Mouse (Mus musculus) neural tube, embryonic 11.5 days (tissue): ENCODE data around the gene Reln. TPM values are rescaled to one million over a fixed set of nuclear protein-coding genes. Genes with fewer than 3 reads are reported as not detected.

Source experiments
- ATAC-seq: fragments of 200-750 bp; cut with Nextera tagmentation; 2 replicates; pipeline ENCODE4 v1.8.0; 2017; ENCODE audit warnings: moderate number of reproducible peaks, mild to moderate bottlenecking, moderate TSS enrichment, moderate library complexity; ENCODE audit not compliant: insufficient read depth, low FRiP score, low TSS enrichment
- DNase-seq: peaks from one replicate; pipeline ENCODE4 v3.0.0-alpha.2; 2015; ENCODE audit warnings: low spot score
- H3K27ac ChIP-seq: fragments of 300-500 bp; sonication (generic); 2 replicates; pipeline ENCODE4 v1.5.1; 2014; ENCODE audit warnings: low read depth, mild to moderate bottlenecking, low read length
- H3K27me3 ChIP-seq: fragments of 300-500 bp; sonication (generic); 2 replicates; pipeline ENCODE4 v1.6.1; 2014; ENCODE audit warnings: mild to moderate bottlenecking, low read length, mixed read lengths; ENCODE audit not compliant: control insufficient read depth, insufficient read depth
- H3K36me3 ChIP-seq: fragments of 300-500 bp; sonication (generic); 2 replicates; pipeline ENCODE4 v1.6.1; 2014; ENCODE audit warnings: mild to moderate bottlenecking, low read length, moderate library complexity, mixed read lengths; ENCODE audit not compliant: control insufficient read depth, insufficient read depth
- H3K4me1 ChIP-seq: fragments of 300-500 bp; sonication (generic); 2 replicates; pipeline ENCODE4 v1.6.1; 2014; ENCODE audit warnings: low read length, mixed read lengths; ENCODE audit not compliant: control insufficient read depth, insufficient read depth
- H3K4me2 ChIP-seq: fragments of 300-500 bp; sonication (generic); 2 replicates; pipeline ENCODE4 v1.6.1; 2014; ENCODE audit warnings: low read depth, mild to moderate bottlenecking, moderate library complexity
- H3K4me3 ChIP-seq: fragments of 300-500 bp; sonication (generic); 2 replicates; pipeline ENCODE4 v1.5.1; 2014; ENCODE audit warnings: low read depth, low read length
- H3K9ac ChIP-seq: fragments of 300-500 bp; sonication (generic); 2 replicates; pipeline ENCODE4 v1.6.1; 2014; ENCODE audit warnings: mild to moderate bottlenecking, low read length
- H3K9me3 ChIP-seq: fragments of 300-500 bp; sonication (generic); 2 replicates; pipeline ENCODE4 v1.6.1; 2016; ENCODE audit warnings: low read length; ENCODE audit not compliant: control insufficient read depth
- WGBS: fragments of 180-500 bp; shearing (Covaris S2); extraction: QIAGEN DNeasy Blood & Tissue Kit; methylation state at CpG from one replicate; pipeline ENCODE4 v1.1.7; 2014; 5-methylcytosine and 5-hydroxymethylcytosine counted together
- polyA plus RNA-seq: library from polyadenylated mRNA; unstranded; fragments of >200 nt; fragmentation: Nextera tagmentation; extraction: Ambion mirVana; gene quantifications from 2 replicates; pipeline ENCODE4 v1.2.1, GENCODE M21; 2014

Gene Reln
- polyA plus RNA-seq, 1 experiment from 2014 or later = 21.0 TPM

- Histone ChIP-seq H3K9ac (no peak overlapping the region), H3K4me3 (no peak overlapping the region), H3K27me3 (no peaks in the 10 kb centered on the region), H3K4me1 (no peaks in the 10 kb centered on the region), H3K27ac (no peak overlapping the region), H3K36me3 (no peaks in the 10 kb centered on the region), H3K4me2 (no peak overlapping the region), H3K9me3 (no peaks in the 10 kb centered on the region)
- DNase-seq (no peak), ATAC-seq (no peak)
- 96% methylated on average over 7 of the region's 7 CpGs for WGBS
Measured at GRCm38 (mm10) chr5:22316471-22316870, 28.0 kb downstream of the Reln start.

- no peaks in the 10 kb centered on the region for H3K27me3 ChIP-seq
- DNase-seq (no peak), ATAC-seq (no peak)
- no peaks in the 10 kb centered on the region for H3K9me3 ChIP-seq
- no peak overlapping the region for H3K9ac ChIP-seq
- H3K4me1 ChIP-seq = no peaks in the 10 kb centered on the region
- H3K36me3 ChIP-seq = no peaks in the 10 kb centered on the region
- no peak overlapping the region for H3K4me3 ChIP-seq
- 86% methylated on average over 2 of the region's 2 CpGs for WGBS
- H3K4me2 ChIP-seq = no peak overlapping the region
- no peak overlapping the region for H3K27ac ChIP-seq
Measured at GRCm38 (mm10) chr5:22315990-22316389, 28.5 kb downstream of the Reln start.

GRCm38 (mm10) chr5:22312995-22313394, 31.5 kb downstream of the Reln start:
- H3K36me3 ChIP-seq = no peaks in the 10 kb centered on the region
- H3K4me3 ChIP-seq = no peak overlapping the region
- no peak overlapping the region for H3K27ac ChIP-seq
- no peaks in the 10 kb centered on the region for H3K27me3 ChIP-seq
- no peak overlapping the region for H3K9ac ChIP-seq
- H3K4me2 ChIP-seq = no peak overlapping the region
- H3K9me3 ChIP-seq = no peaks in the 10 kb centered on the region
- no peaks in the 10 kb centered on the region for H3K4me1 ChIP-seq
- ATAC-seq = no peak
- DNase-seq = no peak
- 86% methylated on average over 10 of the region's 10 CpGs for WGBS

GRCm38 (mm10) chr5:22311046-22311445, 33.5 kb downstream of the Reln start:
- no peak overlapping the region for H3K9ac ChIP-seq
- DNase-seq = no peak
- no peaks in the 10 kb centered on the region for H3K4me1 ChIP-seq
- H3K4me2 ChIP-seq = no peak overlapping the region
- no peak overlapping the region for H3K4me3 ChIP-seq
- no peaks in the 10 kb centered on the region for H3K36me3 ChIP-seq
- no peak for ATAC-seq
- no peaks in the 10 kb centered on the region for H3K27me3 ChIP-seq
- H3K27ac ChIP-seq = no peak overlapping the region
- no peaks in the 10 kb centered on the region for H3K9me3 ChIP-seq
- 85% methylated on average over 4 of the region's 4 CpGs for WGBS

GRCm38 (mm10) chr5:22309001-22309400, 35.5 kb downstream of the Reln start:
- H3K27me3 ChIP-seq = no peaks in the 10 kb centered on the region
- H3K9me3 ChIP-seq = no peaks in the 10 kb centered on the region
- H3K4me2 ChIP-seq = no peak overlapping the region
- 19% methylated on average over 2 of the region's 2 CpGs for WGBS
- H3K9ac ChIP-seq = no peak overlapping the region
- H3K4me3 ChIP-seq = no peak overlapping the region
- ATAC-seq (no peak), DNase-seq (no peak)
- H3K4me1 ChIP-seq = no peaks in the 10 kb centered on the region
- H3K36me3 ChIP-seq = no peaks in the 10 kb centered on the region
- H3K27ac ChIP-seq = no peak overlapping the region

- WGBS = 85% methylated on average over 4 of the region's 4 CpGs
- H3K4me1 ChIP-seq = no peaks in the 10 kb centered on the region
- H3K36me3 ChIP-seq = no peaks in the 10 kb centered on the region
- H3K27ac ChIP-seq = no peak overlapping the region
- H3K9me3 ChIP-seq = no peaks in the 10 kb centered on the region
- no peak overlapping the region for H3K9ac ChIP-seq
- ATAC-seq = no peak
- no peak overlapping the region for H3K4me2 ChIP-seq
- DNase-seq = no peak
- no peaks in the 10 kb centered on the region for H3K27me3 ChIP-seq
- no peak overlapping the region for H3K4me3 ChIP-seq
Measured at GRCm38 (mm10) chr5:22307853-22308252, 36.6 kb downstream of the Reln start.

GRCm38 (mm10) chr5:22307072-22307471, 37.4 kb downstream of the Reln start:
- ATAC-seq = no peak
- H3K27ac ChIP-seq = no peak overlapping the region

GRCm38 (mm10) chr5:22303709-22304108, 40.8 kb downstream of the Reln start:
- no peaks in the 10 kb centered on the region for H3K36me3 ChIP-seq
- no peaks in the 10 kb centered on the region for H3K4me1 ChIP-seq
- H3K9me3 ChIP-seq = no peaks in the 10 kb centered on the region
- 33% methylated on average over 1 of the region's 1 CpGs for WGBS
- ATAC-seq = no peak
- no peak overlapping the region for H3K9ac ChIP-seq
- H3K4me3 ChIP-seq = no peak overlapping the region
- H3K27ac ChIP-seq = no peak overlapping the region
- DNase-seq = no peak
- no peaks in the 10 kb centered on the region for H3K27me3 ChIP-seq
- no peak overlapping the region for H3K4me2 ChIP-seq

More at GRCm38 (mm10) chr5:22307072-22307471, 37.4 kb downstream of the Reln start:
- Histone ChIP-seq H3K4me3 (no peak overlapping the region), H3K4me1 (no peaks in the 10 kb centered on the region), H3K36me3 (no peaks in the 10 kb centered on the region), H3K27me3 (no peaks in the 10 kb centered on the region), H3K9me3 (no peaks in the 10 kb centered on the region), H3K9ac (no peak overlapping the region), H3K4me2 (no peak overlapping the region)
- 89% methylated on average over 3 of the region's 3 CpGs for WGBS
- DNase-seq = no peak

- no peak overlapping the region for H3K9ac ChIP-seq
- H3K27ac ChIP-seq = no peak overlapping the region
- no peak overlapping the region for H3K4me3 ChIP-seq
- H3K9me3 ChIP-seq = no peaks in the 10 kb centered on the region
- no peaks in the 10 kb centered on the region for H3K4me1 ChIP-seq
- no peaks in the 10 kb centered on the region for H3K36me3 ChIP-seq
- WGBS = 78% methylated on average over 5 of the region's 5 CpGs
- ATAC-seq (no peak), DNase-seq (no peak)
- no peak overlapping the region for H3K4me2 ChIP-seq
- H3K27me3 ChIP-seq = no peaks in the 10 kb centered on the region
Measured at GRCm38 (mm10) chr5:22302309-22302708, 42.2 kb downstream of the Reln start.
